Mouse (Mus musculus): ENCODE results near the gene Dgkd.

The Dgkd gene

DNA sequence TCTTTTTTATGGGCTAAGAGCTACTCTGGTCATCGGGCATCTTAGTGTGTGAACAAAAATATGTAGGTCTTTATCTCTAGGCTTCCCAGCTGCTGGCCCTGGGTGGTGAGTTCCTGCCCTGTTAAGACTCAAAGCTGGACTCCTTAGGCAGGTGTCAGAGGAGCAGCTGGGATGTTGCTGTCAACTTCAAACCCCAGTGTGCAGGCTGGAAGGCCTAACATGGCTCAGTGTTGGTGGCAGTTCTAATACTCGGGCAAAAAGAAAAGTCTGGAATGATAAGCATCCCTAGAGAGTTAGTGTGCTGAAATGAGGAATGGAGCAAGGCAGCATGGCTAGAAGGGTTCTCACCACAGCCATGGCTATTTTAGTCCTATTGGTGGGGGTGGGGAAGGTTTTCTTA, 27.8 kb downstream of the Dgkd start:
- DNase-seq (ENCODE audit: extremely low spot score, low spot score), result no peak

DNA sequence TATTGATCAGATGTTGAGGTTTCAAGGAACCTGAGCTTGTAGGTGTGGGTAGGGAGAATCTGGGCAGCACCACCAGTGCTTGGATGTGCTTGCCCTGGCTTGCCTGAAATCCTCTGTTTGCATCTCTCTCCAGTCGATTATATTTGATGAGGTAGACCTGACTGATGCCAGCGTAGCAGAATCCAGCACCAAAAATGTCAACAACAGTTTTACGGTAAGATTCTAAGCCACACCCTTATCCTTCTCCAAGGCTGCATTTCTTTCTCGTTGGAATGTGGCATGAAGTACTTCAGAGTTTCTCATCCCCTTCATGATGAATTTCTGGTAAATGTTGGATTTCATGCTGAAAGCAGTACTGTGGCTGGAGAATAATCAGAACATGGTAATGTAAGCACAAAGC, 28.6 kb downstream of the Dgkd start:
- no peak for DNase-seq (ENCODE audit: extremely low spot score, low spot score)

DNA sequence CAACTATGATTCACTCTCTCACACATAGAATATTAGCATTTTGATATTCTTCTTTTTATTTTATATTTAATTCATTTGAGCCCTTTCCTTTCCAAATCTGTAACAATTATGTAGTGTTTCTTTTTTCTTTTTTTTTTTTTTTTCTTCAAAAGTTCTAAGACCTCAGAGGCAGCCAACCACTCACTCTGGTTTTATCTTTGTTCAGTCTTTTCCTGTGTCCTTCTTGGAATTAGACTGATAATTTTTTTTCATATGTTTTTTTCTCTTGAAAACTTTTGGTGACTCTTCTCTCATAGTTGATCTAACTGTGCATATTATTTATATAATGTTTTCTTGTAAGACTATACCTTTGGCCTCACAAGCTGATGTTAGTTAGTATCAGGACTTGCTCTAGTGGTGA, 29.5 kb downstream of the Dgkd start:
- DNase-seq (ENCODE audit: extremely low spot score, low spot score), result no peak

DNA sequence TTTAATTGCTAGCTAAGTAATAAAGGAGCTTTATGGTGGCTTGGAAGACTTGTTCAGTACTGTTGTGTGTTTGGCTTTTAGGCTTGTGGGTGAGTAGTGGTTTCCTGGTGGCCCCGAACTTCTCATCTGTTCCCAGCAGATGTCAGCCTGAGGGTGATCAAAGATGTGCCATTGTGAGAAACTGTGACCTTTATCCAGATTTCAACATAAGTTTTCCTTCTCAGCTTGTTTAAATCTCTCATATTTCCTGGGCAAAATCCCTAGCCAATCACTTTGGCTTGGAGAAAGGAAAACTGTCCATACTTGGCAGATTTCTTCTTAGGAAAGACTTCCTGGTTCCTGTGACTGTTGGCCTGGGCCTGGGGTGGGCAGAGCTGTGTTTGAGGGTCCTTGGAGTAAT, 37.9 kb downstream of the Dgkd start:
- DNase-seq (ENCODE audit: extremely low spot score, low spot score), result no peak

DNA sequence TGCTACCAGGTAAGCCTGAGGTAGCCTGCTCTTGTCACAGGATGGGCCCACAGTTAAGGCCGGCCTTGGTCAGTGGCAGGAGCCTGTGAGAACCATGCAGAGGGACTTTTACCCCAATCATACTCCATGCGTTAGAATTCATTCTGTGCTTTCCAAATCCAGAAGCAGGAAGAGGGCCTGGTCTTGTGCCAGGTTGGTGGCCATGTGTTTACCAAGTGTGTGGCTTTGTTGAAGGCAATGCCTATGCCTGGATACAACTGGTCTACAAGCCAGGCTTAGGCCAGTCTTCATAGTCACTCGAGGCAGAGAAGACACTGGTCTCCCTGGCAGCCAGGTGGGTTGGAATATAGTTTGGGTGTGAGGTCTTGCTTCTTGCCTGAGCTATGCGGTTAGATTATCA, 38.5 kb downstream of the Dgkd start:
- no peak for DNase-seq (ENCODE audit: extremely low spot score, low spot score)

DNA sequence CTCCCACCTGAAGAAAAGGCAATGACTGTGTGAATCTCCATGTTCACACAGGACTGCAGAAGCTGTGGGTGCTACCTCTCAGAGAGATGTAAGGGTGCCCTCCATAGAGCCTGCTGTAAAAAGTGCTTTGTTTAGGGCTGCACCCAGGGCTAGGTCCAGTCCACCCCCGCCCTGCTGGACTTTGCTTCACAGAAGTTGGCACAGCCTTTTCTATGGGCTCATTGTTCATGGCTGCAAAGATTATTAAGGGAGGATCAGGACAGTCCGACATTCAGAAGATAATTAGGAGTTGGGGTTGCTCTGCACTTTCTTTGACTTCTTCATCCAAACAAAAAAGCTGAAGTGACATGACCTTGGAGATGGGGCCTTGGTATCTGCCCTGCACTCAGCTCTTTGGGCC, 39.4 kb downstream of the Dgkd start:
- DNase-seq (ENCODE audit: extremely low spot score, low spot score), result no peak

DNA sequence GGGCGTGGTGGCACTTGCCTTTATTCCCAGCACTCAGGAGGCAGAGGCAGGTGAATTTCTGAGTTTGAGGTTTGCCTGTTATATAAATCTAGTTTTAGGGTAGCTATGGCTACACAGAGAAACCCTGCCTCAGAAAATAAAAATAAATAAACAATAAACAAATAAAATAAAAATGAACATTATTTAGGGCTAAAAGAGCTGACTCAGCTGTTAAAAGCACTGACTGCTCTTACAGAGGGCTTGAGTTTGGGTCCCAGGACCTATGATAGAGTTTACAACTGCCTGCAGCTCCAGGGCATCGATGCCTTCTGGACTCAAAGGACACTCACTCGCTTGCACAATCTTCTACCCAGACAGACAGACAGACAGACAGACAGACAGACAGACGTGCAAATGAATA, 40.3 kb downstream of the Dgkd start:
- no peak for DNase-seq (ENCODE audit: extremely low spot score, low spot score)

DNA sequence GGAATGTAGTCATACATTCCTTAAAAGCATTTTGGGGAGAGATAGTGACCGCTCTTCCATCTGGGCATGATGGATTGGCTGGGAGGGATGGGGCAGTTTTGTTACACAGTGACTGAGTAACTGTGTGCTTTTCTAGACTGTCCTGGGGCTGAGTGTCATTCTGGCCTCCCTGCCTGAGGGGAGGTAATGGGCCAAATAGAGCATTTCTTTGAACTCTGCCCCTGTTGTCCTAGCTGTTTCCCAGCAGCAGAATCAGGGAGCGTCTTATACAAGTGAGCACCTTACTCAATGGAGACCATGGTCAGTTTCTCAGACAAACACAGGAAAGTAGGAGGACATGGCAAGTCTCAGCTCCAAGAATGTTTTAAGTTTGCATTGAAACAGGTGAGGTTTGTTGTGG, 43.8 kb downstream of the Dgkd start:
- no peak for DNase-seq (ENCODE audit: extremely low spot score, low spot score)

DNA sequence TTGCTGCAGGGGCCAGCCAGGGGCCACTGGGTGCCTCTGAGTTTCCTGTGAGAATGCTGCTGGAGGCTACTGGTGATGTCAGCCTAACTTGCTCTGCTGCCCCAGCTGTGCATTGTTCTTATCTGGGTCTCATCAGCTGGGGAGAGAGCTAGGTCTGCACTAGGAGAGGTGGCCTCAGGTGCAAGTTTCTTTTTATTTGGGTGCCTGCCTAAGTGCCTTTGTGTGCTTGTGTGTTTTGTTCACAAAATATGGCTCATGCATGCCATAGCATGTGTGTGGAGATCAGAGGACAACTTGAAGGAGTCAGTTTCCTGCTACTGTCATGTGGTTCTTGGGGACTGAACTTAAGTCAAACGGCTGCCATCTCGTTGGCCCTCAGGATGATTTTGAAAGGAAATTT, 46.6 kb downstream of the Dgkd start:
- no peak for DNase-seq (ENCODE audit: extremely low spot score, low spot score)

DNA sequence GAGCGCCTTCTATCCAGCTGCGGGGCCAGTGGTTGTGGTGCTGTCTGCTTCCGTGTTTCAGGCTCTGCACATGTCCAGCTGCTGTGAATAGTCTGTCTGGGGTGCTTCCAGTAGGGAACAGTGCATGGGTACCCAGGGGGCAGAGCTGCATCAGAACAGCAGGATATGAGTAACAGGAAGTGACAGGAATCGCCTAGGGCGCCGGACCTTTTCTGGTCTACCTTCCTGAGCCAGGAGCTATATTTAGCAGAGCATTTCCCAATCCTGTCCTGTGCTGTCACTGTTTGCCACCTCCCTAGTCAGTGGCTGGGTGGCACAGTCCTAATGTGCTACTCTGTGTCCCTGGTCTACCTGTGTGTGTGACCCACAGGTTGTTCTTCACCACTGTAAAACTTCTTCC, 47.9 kb downstream of the Dgkd start:
- no peak for DNase-seq (ENCODE audit: extremely low spot score, low spot score)

DNA sequence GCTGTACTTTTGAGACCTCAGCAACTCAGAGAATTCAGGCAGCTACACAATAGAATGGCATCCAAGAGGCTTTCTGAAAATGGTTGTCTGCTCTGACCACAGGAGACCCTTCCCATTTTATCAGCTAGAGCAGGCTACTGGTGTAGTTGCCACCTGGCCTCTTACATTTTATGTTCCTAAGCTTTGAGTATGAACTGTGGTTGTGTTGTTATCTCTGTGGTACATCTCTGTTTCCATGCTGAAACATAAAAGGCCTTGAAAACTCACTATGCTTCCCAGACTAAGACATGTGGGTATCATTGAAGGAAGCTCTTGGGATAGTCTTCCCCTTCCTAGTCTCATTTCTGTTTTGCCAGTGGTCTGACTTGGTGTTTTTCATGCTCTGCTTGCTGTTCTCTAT, 49.1 kb downstream of the Dgkd start:
- DNase-seq (ENCODE audit: extremely low spot score, low spot score), result no peak

DNA sequence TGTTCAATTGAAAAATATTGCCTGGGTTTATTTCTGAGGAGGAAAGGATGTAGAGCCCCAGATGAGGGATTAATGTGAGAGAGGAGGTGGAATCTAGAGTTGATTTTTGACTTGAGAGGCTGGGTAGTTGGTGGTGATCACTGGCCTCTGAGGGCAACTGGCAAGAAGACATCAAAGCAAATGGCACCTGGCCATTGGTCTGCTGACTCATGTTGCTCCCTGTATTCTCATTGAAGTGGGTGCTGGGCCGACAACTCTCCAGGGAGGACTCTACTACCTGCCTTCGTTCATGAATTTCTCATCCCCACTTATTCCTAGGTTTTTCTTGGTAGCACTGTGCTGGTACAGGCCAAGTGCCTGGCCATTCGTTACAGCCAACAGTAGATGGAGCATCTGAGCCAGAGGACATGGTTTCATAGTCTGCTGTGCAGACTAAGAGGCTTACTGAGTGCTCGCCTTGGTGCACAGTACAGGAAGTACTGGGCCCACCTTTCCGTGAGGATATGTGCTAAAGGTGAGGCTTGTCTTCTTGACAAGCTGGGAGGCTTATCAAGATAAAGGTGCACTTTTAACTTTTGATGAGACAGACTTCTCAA, 53.4 kb downstream of the Dgkd start:
- no peak for DNase-seq (ENCODE audit: extremely low spot score, low spot score)

DNA sequence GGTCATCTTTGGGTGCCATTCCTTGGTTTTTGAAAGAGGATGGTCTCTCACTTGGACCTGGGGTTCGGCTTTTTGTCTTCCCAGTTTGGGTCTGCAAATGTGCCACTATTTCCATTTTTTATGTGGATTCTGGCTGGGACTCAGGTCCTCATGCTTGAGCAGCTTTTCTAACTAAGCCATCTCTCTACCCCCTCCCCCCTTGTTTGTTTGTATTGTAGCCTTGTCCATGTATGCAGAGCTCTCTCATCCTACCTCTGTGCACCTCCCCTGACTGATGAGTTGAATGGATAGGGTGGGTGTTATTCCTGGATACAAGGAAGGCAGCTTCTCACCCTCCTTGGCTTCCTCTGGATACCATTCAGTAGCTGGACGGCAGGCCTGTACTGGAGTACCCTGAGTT, 54.9 kb downstream of the Dgkd start:
- no peak for DNase-seq (ENCODE audit: extremely low spot score, low spot score)

DNA sequence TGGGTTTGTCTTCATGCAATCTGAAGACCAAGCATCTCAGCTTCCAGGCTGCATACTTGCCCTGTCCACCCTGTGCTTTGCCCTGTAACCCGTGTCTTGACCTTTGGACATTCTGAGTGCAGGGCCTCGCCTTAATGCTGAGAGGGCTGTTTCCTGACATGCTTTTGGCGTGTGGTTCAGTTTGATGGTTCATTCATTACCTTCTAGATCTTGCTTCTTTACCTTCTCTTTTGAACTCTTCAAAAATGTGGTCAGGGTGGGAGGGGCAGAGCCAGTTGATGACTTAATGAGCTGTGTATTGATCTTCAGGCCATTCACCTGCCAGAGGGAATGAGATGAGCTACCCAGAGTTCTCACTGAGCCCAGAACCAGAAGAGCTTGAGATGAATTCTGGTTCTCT, 55.6 kb downstream of the Dgkd start:
- DNase-seq (ENCODE audit: extremely low spot score, low spot score), result no peak

DNA sequence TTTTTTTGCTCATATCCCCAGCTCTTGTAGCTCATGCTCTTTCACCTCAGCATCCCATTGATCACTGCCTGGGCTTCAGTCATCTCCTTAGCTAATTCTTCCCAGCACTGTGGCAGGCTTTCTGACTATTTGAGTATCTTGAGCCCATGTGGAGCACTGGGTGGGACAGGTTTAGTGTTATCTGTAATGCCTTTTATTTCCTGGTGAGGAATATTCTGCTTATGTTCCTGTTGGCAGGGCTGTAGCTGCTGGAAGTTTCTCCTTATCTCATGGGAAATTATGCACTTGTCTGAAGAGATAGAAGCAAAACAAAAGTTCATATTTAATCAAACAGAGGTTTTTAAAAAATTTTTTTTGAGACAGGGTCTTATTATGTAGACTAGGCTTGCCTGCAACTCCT, 56.5 kb downstream of the Dgkd start:
- no peak for DNase-seq (ENCODE audit: extremely low spot score, low spot score)

DNA sequence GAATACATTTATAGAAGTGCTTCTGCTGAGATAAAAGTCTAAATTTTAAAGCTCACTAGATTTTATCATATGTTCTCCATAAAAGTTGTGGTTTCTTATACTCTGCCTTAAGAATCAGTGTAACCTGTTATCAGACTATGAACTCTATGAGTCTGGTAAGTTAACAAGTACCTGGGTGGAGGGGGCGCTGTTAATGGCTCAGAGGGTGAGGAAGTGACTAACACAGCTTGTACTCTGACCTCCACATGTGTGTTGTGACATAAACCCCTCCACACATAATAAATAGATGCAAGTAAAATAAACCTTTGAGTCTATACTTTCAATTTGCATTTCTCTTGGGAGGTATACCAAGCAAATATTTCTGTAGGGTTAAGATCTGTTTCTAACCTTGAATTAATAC, 57.3 kb downstream of the Dgkd start:
- DNase-seq (ENCODE audit: extremely low spot score, low spot score), result no peak

DNA sequence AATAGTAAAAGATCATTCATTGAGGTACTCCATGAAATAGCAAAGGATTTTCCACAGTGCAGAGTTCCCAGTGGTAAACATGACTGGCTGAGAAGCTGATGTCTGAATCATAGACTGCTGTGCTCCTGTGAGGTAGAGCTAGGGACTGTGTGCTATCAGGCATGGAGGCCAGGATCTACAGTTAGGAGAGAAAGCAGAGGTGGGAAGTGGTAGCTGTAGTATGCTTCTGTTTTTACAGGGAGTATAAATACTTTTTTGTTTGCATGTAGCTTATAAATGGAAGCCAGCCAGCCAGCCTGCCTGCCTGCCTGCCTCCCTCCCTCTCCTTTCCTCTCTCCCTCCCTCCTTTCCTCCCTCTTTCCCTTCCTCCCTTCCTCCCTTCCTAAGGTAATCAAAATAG, 60.3 kb downstream of the Dgkd start:
- DNase-seq (ENCODE audit: extremely low spot score, low spot score), result no peak

DNA sequence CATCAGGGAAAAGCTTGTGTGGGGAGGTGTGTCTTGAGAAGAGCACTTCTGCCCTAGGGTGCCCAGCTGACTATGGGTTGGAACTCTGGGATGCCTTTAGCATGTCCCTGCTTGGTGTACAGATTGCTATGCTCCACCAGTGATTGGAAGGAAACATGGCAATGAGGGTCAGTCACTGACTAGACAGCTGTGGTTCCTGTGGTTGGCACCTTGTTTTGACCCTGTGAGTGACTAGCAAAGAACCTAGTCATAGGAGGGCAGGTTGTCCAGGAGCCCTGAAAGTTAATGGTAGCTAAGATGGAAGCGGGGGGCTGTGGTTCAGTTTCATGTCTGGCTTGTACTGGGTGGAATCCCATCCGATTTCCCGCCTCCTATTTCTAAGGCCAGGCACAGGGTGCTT, 64.3 kb downstream of the Dgkd start:
- DNase-seq (ENCODE audit: extremely low spot score, low spot score), result no peak

DNA sequence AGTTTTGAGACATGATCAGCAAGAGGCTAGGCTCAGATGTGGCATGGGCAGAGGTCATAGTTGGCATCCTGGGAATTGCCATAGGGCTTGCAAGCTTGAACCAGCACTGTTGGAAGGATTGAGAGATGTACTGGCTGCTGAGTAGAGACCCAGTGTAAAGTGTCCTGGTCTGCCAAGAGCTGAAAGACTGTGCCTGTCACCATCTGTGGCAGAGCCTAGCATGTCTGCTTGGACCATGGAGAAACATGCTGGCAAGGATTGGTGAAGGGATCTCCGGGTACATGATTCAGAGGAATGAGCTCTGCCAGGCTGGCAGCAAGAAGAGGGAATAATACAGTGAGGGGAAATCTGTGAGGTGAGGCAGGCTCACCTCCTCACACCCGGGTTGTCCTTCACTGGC, 65.0 kb downstream of the Dgkd start:
- no peak for DNase-seq (ENCODE audit: extremely low spot score, low spot score)

DNA sequence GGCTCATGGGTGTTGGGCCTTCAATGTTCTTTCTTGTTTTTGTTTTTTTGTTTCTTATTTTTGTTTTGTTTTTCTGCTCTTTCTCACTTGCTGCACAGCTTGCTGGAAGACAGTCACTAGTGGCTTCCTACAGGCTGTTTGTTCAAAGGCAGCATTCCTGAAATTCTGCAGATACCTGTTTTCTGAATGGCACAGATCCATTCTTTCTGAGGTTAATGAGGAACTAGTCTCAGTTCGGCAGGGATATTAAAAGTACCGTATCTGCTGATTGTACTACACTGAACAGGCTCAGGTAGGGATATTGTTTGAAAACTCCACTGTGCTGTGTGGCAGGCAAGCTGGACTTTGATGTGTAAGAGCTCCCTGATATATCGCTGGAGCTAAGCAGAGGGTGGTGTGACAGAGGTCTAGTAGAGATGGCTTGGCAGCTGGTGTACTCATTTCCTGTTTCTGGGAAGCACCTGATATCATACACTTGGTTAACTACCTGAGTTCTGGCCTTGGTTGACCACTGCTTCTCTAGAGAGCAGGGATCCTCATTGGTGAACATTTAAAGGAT, 67.0 kb downstream of the Dgkd start:
- no peak for DNase-seq (ENCODE audit: extremely low spot score, low spot score)

DNA sequence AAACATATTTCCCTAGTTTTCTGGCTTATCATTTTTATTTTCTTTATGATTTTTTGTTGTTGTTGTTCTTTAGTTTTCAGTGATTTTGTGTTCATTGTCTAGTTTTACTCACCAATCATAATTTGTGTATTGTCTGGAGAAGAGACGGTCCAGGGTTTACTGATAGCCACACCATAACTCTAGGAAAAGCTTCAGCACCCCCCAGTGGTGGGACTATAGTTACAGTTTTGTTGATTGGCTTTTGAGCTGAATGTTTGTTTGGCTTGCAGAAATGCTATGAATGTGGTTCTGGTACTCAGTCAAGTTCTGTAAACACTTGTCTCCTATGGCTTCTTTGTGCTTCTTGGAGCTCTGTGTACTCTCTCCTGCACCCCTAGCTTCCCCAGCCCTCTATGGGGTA, 69.6 kb downstream of the Dgkd start:
- DNase-seq (ENCODE audit: extremely low spot score, low spot score), result no peak

DNA sequence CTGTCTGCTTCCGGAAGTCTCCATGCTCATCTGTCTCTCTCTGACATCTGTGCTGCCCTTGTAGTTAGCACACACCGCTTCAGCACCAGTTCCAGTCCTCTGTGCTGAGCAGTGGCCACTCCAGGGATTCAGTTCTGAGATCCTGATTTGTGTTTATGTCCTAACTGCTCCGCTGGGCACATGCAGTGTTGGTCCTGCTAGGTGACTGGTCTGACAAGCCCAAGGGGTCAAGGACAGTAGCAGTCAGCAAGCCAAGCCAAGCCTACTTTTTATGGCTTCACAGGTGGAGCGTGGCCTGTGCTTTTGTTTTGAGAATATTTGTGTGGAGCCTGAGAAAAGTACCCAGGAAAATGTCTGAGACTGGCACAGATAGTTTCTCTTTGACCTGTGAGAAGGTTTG, 71.8 kb downstream of the Dgkd start:
- no peak for DNase-seq (ENCODE audit: extremely low spot score, low spot score)

DNA sequence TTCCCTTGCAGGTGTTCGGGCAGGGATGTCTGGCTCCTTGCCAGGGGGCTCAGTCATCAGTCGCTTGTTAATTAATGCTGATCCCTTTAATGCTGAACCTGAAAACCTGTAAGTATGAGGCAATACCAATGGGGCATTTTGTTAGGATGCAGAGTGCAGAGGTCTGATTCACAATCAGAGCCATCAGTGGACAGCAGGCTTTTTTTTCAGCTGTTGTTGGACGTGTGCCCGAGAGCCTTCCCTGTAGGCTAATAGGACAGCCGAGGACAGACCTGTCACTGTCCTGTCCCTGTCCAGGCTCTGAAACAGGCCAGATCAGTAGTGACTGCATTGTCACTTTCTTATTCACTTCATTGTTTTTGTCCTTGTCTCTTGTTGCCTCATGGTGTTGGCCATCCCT, 76.6 kb downstream of the Dgkd start:
- DNase-seq (ENCODE audit: extremely low spot score, low spot score), result no peak

DNA sequence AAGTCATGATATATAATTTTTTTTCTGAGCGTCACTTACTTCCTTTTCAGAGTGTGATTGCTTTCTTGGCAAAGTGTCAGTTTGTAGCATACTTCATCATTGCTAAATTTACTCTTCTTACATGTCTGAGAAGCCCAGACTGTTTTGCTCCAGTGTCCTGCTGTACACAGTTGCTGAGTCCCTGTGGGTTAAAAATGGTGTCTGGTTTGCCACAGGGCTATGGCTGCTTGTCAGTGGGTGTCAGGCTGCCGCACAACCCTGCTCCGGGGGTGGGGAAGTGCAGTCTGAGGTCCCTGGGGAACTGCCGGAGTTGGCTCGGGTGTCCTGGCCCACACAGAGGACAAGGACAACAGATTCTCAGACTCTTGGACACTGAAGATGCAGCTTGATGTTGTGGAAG, 80.0 kb downstream of the Dgkd start:
- DNase-seq (ENCODE audit: extremely low spot score, low spot score), result no peak
